ENCODE assay signal across 14 mouse cellular contexts in genomic region chr2:44218317-44218716, GRCm38 (mm10).
A peak's percentile ranks its signal among the peaks of the same experiment; 100 is the strongest.
DNase-seq lines count a peak whose midpoint lies in the region; ATAC-seq and TF ChIP-seq lines count a peak whose summit lies in the region.
"Had no signal": no experiment of that assay in that cellular context is flagged by ENCODE, and none has a peak within 500 bp of the region (broad histone marks: within the 10 kb centered on the region; RNA-seq: fewer than 3 reads in every experiment).

No protein-coding gene starts in this region.

- no peak overlapping the region for H3K27ac ChIP-seq in forebrain, embryonic 11.5 days (ENCODE audit: low read depth, low read length)
- no peak overlapping the region for H3K27ac ChIP-seq in forebrain, embryonic 16.5 days (ENCODE audit: low read length)
- H3K27ac ChIP-seq in hindbrain, embryonic 12.5 days: no peak overlapping the region
- H3K27ac ChIP-seq in hindbrain, postnatal 0 days: no peak overlapping the region
- H3K27ac ChIP-seq: limb, embryonic 15.5 days had no signal

- no peaks in the 10 kb centered on the region for H3K9me3 ChIP-seq in forebrain, embryonic 11.5 days (ENCODE audit: control insufficient read depth, low read length)
- H3K9me3 ChIP-seq in forebrain, embryonic 16.5 days (ENCODE audit: control insufficient read depth, low read length): no peaks in the 10 kb centered on the region
- H3K9me3 ChIP-seq in hindbrain, embryonic 12.5 days (replicated peaks): 0 out of 2 replicates have a peak, but pooled peaks cover under 1% of the 10 kb centered on the region
- H3K9me3 ChIP-seq in hindbrain, postnatal 0 days (ENCODE audit: low read length): no peaks in the 10 kb centered on the region
- H3K9me3 ChIP-seq: limb, embryonic 15.5 days had no signal

- 0 out of 2 replicates have a peak, but pooled peaks have one; percentile 44 for ATAC-seq in forebrain, embryonic 11.5 days (replicated peaks; ENCODE audit: low FRiP score)
- no peak for ATAC-seq in forebrain, embryonic 16.5 days
- ATAC-seq in hindbrain, embryonic 12.5 days (ENCODE audit: low FRiP score): peak; percentile 43; the same call in 1 of the 2 replicates
- no peak for ATAC-seq in hindbrain, postnatal 0 days

- no peaks in the 10 kb centered on the region for H3K27me3 ChIP-seq in forebrain, embryonic 11.5 days (ENCODE audit: control insufficient read depth, insufficient read depth, low read length)
- no peaks in the 10 kb centered on the region for H3K27me3 ChIP-seq in forebrain, embryonic 16.5 days (replicated peaks; ENCODE audit: control insufficient read depth, insufficient read depth, low read length)
- no peaks in the 10 kb centered on the region for H3K27me3 ChIP-seq in hindbrain, embryonic 12.5 days
- H3K27me3 ChIP-seq in hindbrain, postnatal 0 days (ENCODE audit: insufficient read depth, low read length): no peaks in the 10 kb centered on the region
- H3K27me3 ChIP-seq: limb, embryonic 15.5 days had no signal

- H3K4me1 ChIP-seq in forebrain, embryonic 11.5 days (replicated peaks; ENCODE audit: control insufficient read depth, insufficient read depth, low read length): peaks cover 9% of the 10 kb centered on the region; the same call in 1 of the 2 replicates
- H3K4me1 ChIP-seq in forebrain, embryonic 16.5 days (replicated peaks; ENCODE audit: control insufficient read depth, insufficient read depth, low read length): peaks cover 4% of the 10 kb centered on the region
- peaks cover 9% of the 10 kb centered on the region; the same call in 1 of the 2 replicates for H3K4me1 ChIP-seq in hindbrain, embryonic 12.5 days
- H3K4me1 ChIP-seq in hindbrain, postnatal 0 days (ENCODE audit: insufficient read depth, low read length): no peaks in the 10 kb centered on the region; the same call in 1 of the 2 replicates
- H3K4me1 ChIP-seq: limb, embryonic 15.5 days had no signal

- DNase-seq in forebrain, embryonic 11.5 days (ENCODE audit: low spot score): peak; percentile 51
- DNase-seq in hindbrain, postnatal 0 days (ENCODE audit: low spot score): no peak
- DNase-seq in retina, postnatal 1 day: peak; percentile 14
- DNase-seq in retina, embryonic 14.5 days (ENCODE audit: low spot score): no peak
- DNase-seq in right cerebral cortex, postnatal 36 days (ENCODE audit: low spot score in 2 of 2): no peak
- DNase-seq in thymus, adult 18-20 months: no peak
- DNase-seq: adrenal gland, postnatal 14 days; cerebellum, adult 2 months; gastrocnemius, postnatal 14 days; kidney, adult 9 months; lung, postnatal 10 days had no signal

- no peak for TF ChIP-seq CTCF in hindbrain, postnatal 0 days (IDR thresholded peaks at IDR 0.05; ENCODE audit: low read depth)

- H3K9ac ChIP-seq in forebrain, embryonic 11.5 days (ENCODE audit: low read length): no peak overlapping the region
- H3K9ac ChIP-seq in forebrain, embryonic 16.5 days (replicated peaks; ENCODE audit: low read depth, low read length): no peak overlapping the region
- no peak overlapping the region for H3K9ac ChIP-seq in hindbrain, embryonic 12.5 days
- H3K9ac ChIP-seq in hindbrain, postnatal 0 days (replicated peaks; ENCODE audit: low read length): no peak overlapping the region
- H3K9ac ChIP-seq: limb, embryonic 15.5 days had no signal

- no peak overlapping the region for H3K4me2 ChIP-seq in forebrain, embryonic 11.5 days (ENCODE audit: low read depth, low read length, severe bottlenecking)
- no peak overlapping the region for H3K4me2 ChIP-seq in forebrain, embryonic 16.5 days (ENCODE audit: low read length)
- no peak overlapping the region for H3K4me2 ChIP-seq in hindbrain, embryonic 12.5 days (replicated peaks)
- no peak overlapping the region for H3K4me2 ChIP-seq in hindbrain, postnatal 0 days (ENCODE audit: low read depth, low read length)
- H3K4me2 ChIP-seq: limb, embryonic 15.5 days had no signal

- no peaks in the 10 kb centered on the region for H3K36me3 ChIP-seq in forebrain, embryonic 11.5 days (ENCODE audit: control insufficient read depth, insufficient read depth, low read length)
- H3K36me3 ChIP-seq in forebrain, embryonic 16.5 days (ENCODE audit: control insufficient read depth, insufficient read depth): no peaks in the 10 kb centered on the region
- H3K36me3 ChIP-seq in hindbrain, embryonic 12.5 days: no peaks in the 10 kb centered on the region
- H3K36me3 ChIP-seq in hindbrain, postnatal 0 days (ENCODE audit: insufficient read depth, low read length): no peaks in the 10 kb centered on the region
- H3K36me3 ChIP-seq: limb, embryonic 15.5 days had no signal

- no peak overlapping the region for H3K4me3 ChIP-seq in forebrain, embryonic 11.5 days (ENCODE audit: low read depth, low read length)
- H3K4me3 ChIP-seq in forebrain, embryonic 16.5 days (replicated peaks; ENCODE audit: low read length): no peak overlapping the region
- H3K4me3 ChIP-seq in hindbrain, embryonic 12.5 days: no peak overlapping the region
- H3K4me3 ChIP-seq in hindbrain, postnatal 0 days (ENCODE audit: low read length): no peak overlapping the region
- H3K4me3 ChIP-seq: limb, embryonic 15.5 days had no signal

- WGBS in forebrain, embryonic 11.5 days: 12% methylated on average over 8 of the region's 8 CpGs
- WGBS in forebrain, embryonic 16.5 days: 15% methylated on average over 8 of the region's 8 CpGs
- 19% methylated on average over 8 of the region's 8 CpGs for WGBS in hindbrain, embryonic 12.5 days
- WGBS in hindbrain, postnatal 0 days: 21% methylated on average over 8 of the region's 8 CpGs

Comparison
In these comparisons a context has a peak if more than half of its experiments do, and no peak if none do; other contexts are left out.
1. ATAC-seq: peak in forebrain, embryonic 11.5 days (single experiment) and hindbrain, embryonic 12.5 days (single experiment); none in forebrain, embryonic 16.5 days (single experiment) and hindbrain, postnatal 0 days (single experiment).
2. DNase-seq: peak in forebrain, embryonic 11.5 days (single experiment) and retina, postnatal 1 day (single experiment); none in hindbrain, postnatal 0 days (single experiment), retina, embryonic 14.5 days (single experiment), right cerebral cortex, postnatal 36 days (0 of 2) and thymus, adult 18-20 months (0 of 2).